Comparison of ENCODE assay signal across 22 mouse cellular contexts in the genomic region with DNA sequence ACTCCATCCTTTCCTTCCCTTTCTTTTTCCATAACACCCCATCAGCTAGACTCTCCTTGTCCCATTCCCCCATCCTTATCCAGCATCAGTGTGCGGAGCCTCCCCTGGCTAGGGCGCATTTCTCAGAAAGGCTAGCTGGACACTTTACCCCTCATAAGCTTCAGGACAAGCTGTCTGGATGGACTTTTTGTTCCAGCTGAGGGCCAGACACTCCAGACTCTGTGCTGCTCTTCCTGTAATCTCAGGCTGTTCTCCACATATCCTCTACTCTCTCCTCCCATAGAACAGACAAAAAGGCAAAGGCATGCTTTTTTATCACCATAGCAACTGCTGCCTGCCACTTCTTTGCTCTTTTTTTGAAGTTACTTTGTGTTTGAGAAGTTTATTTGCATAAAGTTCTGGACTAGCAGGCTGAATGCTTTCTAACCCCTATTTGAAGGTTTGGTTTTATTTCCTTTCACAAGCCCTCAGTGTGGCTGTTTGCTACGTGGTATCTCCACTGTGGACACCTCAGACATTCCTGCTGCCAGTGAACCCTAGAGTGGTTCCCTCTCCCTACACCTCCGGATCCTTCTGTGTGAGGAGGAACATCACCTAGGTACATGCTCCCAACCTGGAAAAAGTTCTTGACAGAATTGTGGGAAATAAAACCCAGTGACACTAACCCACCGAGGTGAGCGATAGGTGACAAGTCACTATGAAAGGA.
DNase-seq lines count a peak whose midpoint lies in the region; ATAC-seq lines count a peak whose summit lies in the region.
"Had no signal": no experiment of that assay in that cellular context is flagged by ENCODE, and none has a peak within 500 bp of the region (broad histone marks: within the 10 kb centered on the region; RNA-seq: fewer than 3 reads in every experiment).

No protein-coding gene starts in this region.

- ATAC-seq in neural tube, embryonic 12.5 days (ENCODE audit: low FRiP score, low read depth): peak; percentile 72; the same call in 1 of the 2 replicates
- no peak for ATAC-seq in neural tube, embryonic 15.5 days (ENCODE audit: low FRiP score)
- ATAC-seq in hindbrain, embryonic 14.5 days (ENCODE audit: low FRiP score): peak; percentile 64; the same call in 1 of the 2 replicates
- peak; percentile 24; the same call in 1 of the 2 replicates for ATAC-seq in midbrain, embryonic 14.5 days (ENCODE audit: low FRiP score, low TSS enrichment)

- no peak for DNase-seq in hindbrain, embryonic 14.5 days (ENCODE audit: low spot score)
- no peak for DNase-seq in midbrain, embryonic 14.5 days
- no peak for DNase-seq in adrenal gland, postnatal 4 days (ENCODE audit: low spot score in 2 of 2)
- no peak for DNase-seq in embryo, embryonic 10.5 days (ENCODE audit: low spot score)
- no peak for DNase-seq in right cerebral cortex, postnatal 14 days
- DNase-seq: adrenal gland, postnatal 36 days; cerebellum, adult 9-11 months; gastrocnemius, adult 2 months; heart, adult 2 months; kidney, adult 11 months; lung, postnatal 14 days; thymus, adult 2 months had no signal

- no peak overlapping the region for H3K9ac ChIP-seq in neural tube, embryonic 12.5 days
- H3K9ac ChIP-seq in neural tube, embryonic 15.5 days (replicated peaks): no peak overlapping the region
- no peak overlapping the region for H3K9ac ChIP-seq in hindbrain, embryonic 14.5 days
- no peak overlapping the region for H3K9ac ChIP-seq in midbrain, embryonic 14.5 days (replicated peaks; ENCODE audit: low read length)
- H3K9ac ChIP-seq: heart, embryonic 15.5 days; hindbrain, embryonic 15.5 days; liver, embryonic 15.5 days; stomach, embryonic 15.5 days had no signal

- H3K9me3 ChIP-seq in neural tube, embryonic 12.5 days: no peaks in the 10 kb centered on the region
- no peaks in the 10 kb centered on the region for H3K9me3 ChIP-seq in neural tube, embryonic 15.5 days (replicated peaks)
- H3K9me3 ChIP-seq in hindbrain, embryonic 14.5 days (ENCODE audit: control insufficient read depth, low read length): no peaks in the 10 kb centered on the region
- no peaks in the 10 kb centered on the region for H3K9me3 ChIP-seq in midbrain, embryonic 14.5 days (ENCODE audit: control insufficient read depth, low read length)
- H3K9me3 ChIP-seq: forebrain, embryonic 10.5 days; heart, embryonic 15.5 days; hindbrain, embryonic 15.5 days; liver, embryonic 15.5 days; stomach, embryonic 15.5 days had no signal

- H3K4me3 ChIP-seq in neural tube, embryonic 12.5 days: no peak overlapping the region
- H3K4me3 ChIP-seq in neural tube, embryonic 15.5 days (replicated peaks): no peak overlapping the region
- H3K4me3 ChIP-seq in hindbrain, embryonic 14.5 days (replicated peaks; ENCODE audit: low read length): no peak overlapping the region
- H3K4me3 ChIP-seq in midbrain, embryonic 14.5 days (replicated peaks; ENCODE audit: low read depth, low read length): no peak overlapping the region
- H3K4me3 ChIP-seq: forebrain, embryonic 10.5 days; gastrocnemius, adult 2 months; heart, adult 2 months; heart, embryonic 15.5 days; hindbrain, embryonic 15.5 days; left cerebral cortex, adult 2 months; liver, embryonic 15.5 days; megakaryocyte, embryonic 14.5 days; stomach, embryonic 15.5 days had no signal

- no peak overlapping the region for H3K4me2 ChIP-seq in neural tube, embryonic 12.5 days (replicated peaks)
- H3K4me2 ChIP-seq in neural tube, embryonic 15.5 days: no peak overlapping the region
- H3K4me2 ChIP-seq in hindbrain, embryonic 14.5 days (replicated peaks): no peak overlapping the region
- no peak overlapping the region for H3K4me2 ChIP-seq in midbrain, embryonic 14.5 days (ENCODE audit: low read length)
- H3K4me2 ChIP-seq: heart, embryonic 15.5 days; hindbrain, embryonic 15.5 days; liver, embryonic 15.5 days; stomach, embryonic 15.5 days had no signal

- H3K4me1 ChIP-seq in neural tube, embryonic 12.5 days: peaks cover 11% of the 10 kb centered on the region; the same call in 1 of the 2 replicates
- 0 out of 2 replicates have a peak, but pooled peaks cover 4% of the 10 kb centered on the region for H3K4me1 ChIP-seq in neural tube, embryonic 15.5 days
- no peaks in the 10 kb centered on the region for H3K4me1 ChIP-seq in hindbrain, embryonic 14.5 days (replicated peaks; ENCODE audit: control insufficient read depth, insufficient read depth, low read length)
- peaks cover 5% of the 10 kb centered on the region; the same call in 1 of the 2 replicates for H3K4me1 ChIP-seq in midbrain, embryonic 14.5 days (ENCODE audit: control insufficient read depth, insufficient read depth, low read length)
- H3K4me1 ChIP-seq: heart, embryonic 15.5 days; liver, embryonic 15.5 days; megakaryocyte, embryonic 14.5 days; stomach, embryonic 15.5 days had no signal

- no peaks in the 10 kb centered on the region for H3K27me3 ChIP-seq in neural tube, embryonic 12.5 days (replicated peaks)
- no peaks in the 10 kb centered on the region for H3K27me3 ChIP-seq in neural tube, embryonic 15.5 days (replicated peaks)
- H3K27me3 ChIP-seq in hindbrain, embryonic 14.5 days (ENCODE audit: control insufficient read depth, insufficient read depth, low read length): no peaks in the 10 kb centered on the region
- H3K27me3 ChIP-seq in midbrain, embryonic 14.5 days (ENCODE audit: control insufficient read depth, insufficient read depth, low read length): no peaks in the 10 kb centered on the region
- H3K27me3 ChIP-seq: heart, embryonic 15.5 days; hindbrain, embryonic 15.5 days; liver, embryonic 15.5 days; megakaryocyte, embryonic 14.5 days; stomach, embryonic 15.5 days had no signal

- no peak overlapping the region for H3K27ac ChIP-seq in neural tube, embryonic 12.5 days
- no peak overlapping the region; the same call in 1 of the 2 replicates for H3K27ac ChIP-seq in neural tube, embryonic 15.5 days (replicated peaks)
- H3K27ac ChIP-seq in hindbrain, embryonic 14.5 days: peak overlapping the region; percentile 23; the same call in 1 of the 2 replicates
- peak overlapping the region; percentile 27 for H3K27ac ChIP-seq in midbrain, embryonic 14.5 days (replicated peaks; ENCODE audit: low read depth, low read length)
- H3K27ac ChIP-seq: forebrain, embryonic 10.5 days; gastrocnemius, adult 2 months; heart, adult 2 months; heart, embryonic 15.5 days; hindbrain, embryonic 15.5 days; kidney, postnatal 0 days; left cerebral cortex, adult 2 months; liver, embryonic 15.5 days; stomach, embryonic 15.5 days had no signal

- WGBS in neural tube, embryonic 12.5 days: 66% methylated on average over 6 of the region's 6 CpGs
- 65% methylated on average over 6 of the region's 6 CpGs for WGBS in neural tube, embryonic 15.5 days
- WGBS in hindbrain, embryonic 14.5 days: 57% methylated on average over 6 of the region's 6 CpGs
- WGBS in midbrain, embryonic 14.5 days: 46% methylated on average over 6 of the region's 6 CpGs

- H3K36me3 ChIP-seq in neural tube, embryonic 12.5 days: no peaks in the 10 kb centered on the region
- no peaks in the 10 kb centered on the region for H3K36me3 ChIP-seq in neural tube, embryonic 15.5 days
- no peaks in the 10 kb centered on the region for H3K36me3 ChIP-seq in hindbrain, embryonic 14.5 days (replicated peaks; ENCODE audit: control insufficient read depth, insufficient read depth)
- H3K36me3 ChIP-seq in midbrain, embryonic 14.5 days (ENCODE audit: control insufficient read depth, insufficient read depth, low read length): no peaks in the 10 kb centered on the region
- H3K36me3 ChIP-seq: forebrain, embryonic 10.5 days; heart, embryonic 15.5 days; hindbrain, embryonic 15.5 days; liver, embryonic 15.5 days; stomach, embryonic 15.5 days had no signal

Comparison
In these comparisons a context has a peak if more than half of its experiments do, and no peak if none do; other contexts are left out.
1. H3K27ac ChIP-seq: peak in hindbrain, embryonic 14.5 days (single experiment) and midbrain, embryonic 14.5 days (single experiment); none in neural tube, embryonic 12.5 days (single experiment) and neural tube, embryonic 15.5 days (single experiment).